Mouse (Mus musculus): ENCODE results near the gene Samt4. TPM values are rescaled to one million over a fixed set of nuclear protein-coding genes. Genes with fewer than 3 reads are reported as not detected.
"Not testable (repeated sequence)": the region's sequence is repeated elsewhere in the genome, so short reads cannot be mapped to it uniquely, and the experiment has no call there.

The Samt4 gene
- polyA plus RNA-seq (2015; fragmentation: Nextera tagmentation; extraction: Ambion mirVana), result not detected in 2 replicates

DNA sequence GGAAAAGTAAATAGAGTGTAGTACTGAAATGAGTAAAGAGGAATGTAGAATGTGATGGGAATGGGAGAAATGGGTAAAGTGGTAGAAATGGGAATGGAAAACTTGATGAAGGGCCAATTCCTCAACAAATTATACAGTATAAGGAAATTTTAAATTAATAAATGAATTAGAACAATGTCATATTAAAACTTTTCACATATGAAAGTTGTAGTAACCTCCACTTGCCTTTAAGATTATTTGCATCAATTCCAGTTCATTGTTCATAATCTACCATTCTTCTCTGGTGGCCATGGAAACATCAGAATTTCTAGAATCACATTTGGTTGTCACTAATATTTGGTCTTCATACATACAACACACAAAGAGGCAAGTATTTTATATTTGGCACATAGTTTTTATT lies at the start of gene Samt4:
Gene Samt4, plus strand, starts transcription at position 301 of the 400 bp plus-strand sequence.
- no peak for TF ChIP-seq CTCF (IDR thresholded peaks at IDR 0.05; ENCODE audit: low read depth)
- Histone ChIP-seq H3K27me3 (replicated peaks; ENCODE audit: control insufficient read depth, insufficient read depth, low read length) (no peaks in the 10 kb centered on the region), H3K4me3 (ENCODE audit: low read depth, low read length) (no peak within 1 kb of the TSS), H3K9ac (ENCODE audit: low read depth, low read length) (no peak within 1 kb of the TSS), H3K36me3 (ENCODE audit: control insufficient read depth, insufficient read depth) (no peaks in the 10 kb centered on the region), H3K9me3 (ENCODE audit: control insufficient read depth) (no peaks in the 10 kb centered on the region), H3K4me1 (replicated peaks; ENCODE audit: control insufficient read depth, insufficient read depth, low read length) (no peaks in the 10 kb centered on the region), H3K4me2 (replicated peaks; ENCODE audit: low read depth) (no peak within 1 kb of the TSS), H3K27ac (ENCODE audit: low read depth, low read length) (no peak within 1 kb of the TSS)
- no peak for ATAC-seq

DNA sequence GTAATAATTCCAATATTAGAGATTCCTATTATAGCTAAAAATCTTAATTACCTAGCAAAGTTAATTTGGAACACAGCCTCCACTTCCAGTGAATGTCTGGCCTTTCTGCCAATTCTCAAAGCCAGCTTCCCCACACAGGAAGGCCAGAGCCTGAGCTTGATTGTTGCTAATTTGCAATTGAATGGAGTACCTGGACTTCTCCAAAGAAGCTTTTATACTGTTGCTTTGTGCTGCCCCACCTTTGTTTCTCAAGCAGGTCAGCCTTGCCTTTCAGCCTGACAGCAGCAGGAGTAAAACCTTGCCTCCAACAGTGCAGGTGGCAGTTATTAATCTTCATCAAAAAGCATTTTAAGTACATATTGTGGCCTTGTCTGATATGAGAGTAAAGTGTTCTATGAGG lies 38.1 kb upstream of the Samt4 start:
- not testable (repeated sequence) for H3K9ac ChIP-seq (ENCODE audit: low read depth, low read length); H3K27ac ChIP-seq (ENCODE audit: low read depth, low read length); H3K4me1 ChIP-seq (replicated peaks; ENCODE audit: control insufficient read depth, insufficient read depth, low read length); H3K4me3 ChIP-seq (ENCODE audit: low read depth, low read length); H3K36me3 ChIP-seq (ENCODE audit: control insufficient read depth, insufficient read depth); H3K9me3 ChIP-seq (ENCODE audit: control insufficient read depth); ATAC-seq; H3K27me3 ChIP-seq (replicated peaks; ENCODE audit: control insufficient read depth, insufficient read depth, low read length); H3K4me2 ChIP-seq (replicated peaks; ENCODE audit: low read depth)

DNA sequence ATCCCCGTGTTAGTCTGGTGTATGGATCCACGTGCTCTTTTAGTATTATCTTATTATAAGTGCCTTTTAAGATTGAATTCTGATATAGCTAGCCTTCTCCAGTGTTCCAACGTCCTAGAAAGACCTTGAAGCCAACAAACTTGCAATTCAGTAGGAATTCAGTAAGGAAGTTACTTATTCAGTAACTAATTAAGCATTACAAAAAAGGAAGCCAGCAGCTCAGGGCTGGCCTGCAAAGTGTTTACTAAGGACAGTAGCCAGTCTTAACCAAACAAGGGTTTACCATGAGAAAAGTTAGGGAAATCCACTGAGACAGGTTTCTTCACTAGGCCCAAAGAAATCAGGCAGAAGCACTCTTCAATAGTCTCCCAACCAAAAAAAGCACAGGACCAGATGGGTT lies 13.4 kb upstream of the Samt4 start:
- H3K27me3 ChIP-seq (replicated peaks; ENCODE audit: control insufficient read depth, insufficient read depth, low read length); H3K27ac ChIP-seq (ENCODE audit: low read depth, low read length); H3K36me3 ChIP-seq (ENCODE audit: control insufficient read depth, insufficient read depth); H3K9ac ChIP-seq (ENCODE audit: low read depth, low read length); H3K4me2 ChIP-seq (replicated peaks; ENCODE audit: low read depth); H3K4me1 ChIP-seq (replicated peaks; ENCODE audit: control insufficient read depth, insufficient read depth, low read length); H3K4me3 ChIP-seq (ENCODE audit: low read depth, low read length); ATAC-seq; H3K9me3 ChIP-seq (ENCODE audit: control insufficient read depth): not testable (repeated sequence)
- 64% methylated on average over 3 of the region's 3 CpGs for WGBS

Other genes with a start within 250 kb of the Samt4 start
- gene 4930524N10Rik, start 138.6 kb upstream of the Samt4 start, polyA plus RNA-seq (2015; fragmentation: Nextera tagmentation; extraction: Ambion mirVana), result not detected in 2 replicates
- not detected in 2 replicates for gene Samt2, start 97.4 kb downstream of the Samt4 start, polyA plus RNA-seq (2015; fragmentation: Nextera tagmentation; extraction: Ambion mirVana)

Measured in intestine, postnatal 0 days (tissue).